Mouse (Mus musculus) heart, embryonic 16.5 days (tissue): ENCODE results near the gene Hoxc11. TPM values are rescaled to one million over a fixed set of nuclear protein-coding genes. Genes with fewer than 3 reads are reported as not detected.
A peak's percentile ranks its signal among the peaks of the same experiment; 100 is the strongest.

ENCODE experiments used
- ATAC-seq: fragments of 200-750 bp; cut with Nextera tagmentation; replicated peaks from 2 replicates; pipeline ENCODE4 v1.8.0; 2017; ENCODE audit warnings: moderate number of reproducible peaks; ENCODE audit not compliant: insufficient read depth, low FRiP score; ENCODE audit errors: extremely low read depth
- H3K27ac ChIP-seq: fragments of 300-500 bp; sonication (generic); 2 replicates; pipeline ENCODE4 v1.5.1; 2014; ENCODE audit warnings: mild to moderate bottlenecking, low read length, control low read depth, moderate library complexity
- H3K27me3 ChIP-seq: fragments of 300-500 bp; sonication (generic); 2 replicates; pipeline ENCODE4 v1.6.1; 2014; ENCODE audit warnings: low read length, mixed read lengths; ENCODE audit not compliant: control insufficient read depth, insufficient read depth
- H3K36me3 ChIP-seq: fragments of 300-500 bp; sonication (generic); 2 replicates; pipeline ENCODE4 v1.6.1; 2014; ENCODE audit not compliant: control insufficient read depth, insufficient read depth
- H3K4me1 ChIP-seq: fragments of 300-500 bp; sonication (generic); 2 replicates; pipeline ENCODE4 v1.6.1; 2014; ENCODE audit warnings: low read length, mixed read lengths; ENCODE audit not compliant: control insufficient read depth, insufficient read depth
- H3K4me2 ChIP-seq: fragments of 300-500 bp; sonication (generic); 2 replicates; pipeline ENCODE4 v1.6.1; 2014; ENCODE audit warnings: low read depth, mild to moderate bottlenecking, control low read depth, low read length
- H3K4me3 ChIP-seq: fragments of 300-500 bp; sonication (generic); 2 replicates; pipeline ENCODE4 v1.5.1; 2014; ENCODE audit warnings: mild to moderate bottlenecking, control low read depth, low read length
- H3K9ac ChIP-seq: fragments of 300-500 bp; sonication (generic); 2 replicates; pipeline ENCODE4 v1.6.1; 2014; ENCODE audit warnings: low read length, control low read depth
- H3K9me3 ChIP-seq: fragments of 300-500 bp; sonication (generic); replicated peaks from 2 replicates; pipeline ENCODE4 v1.6.1; 2016; ENCODE audit warnings: low read length; ENCODE audit not compliant: control insufficient read depth
- WGBS: fragments of 180-500 bp; shearing (Covaris S2); extraction: QIAGEN DNeasy Blood & Tissue Kit; methylation state at CpG from one replicate; pipeline ENCODE4 v1.1.7; 2014; 5-methylcytosine and 5-hydroxymethylcytosine counted together
- polyA plus RNA-seq: library from polyadenylated mRNA; unstranded; fragments of >200 nt; fragmentation: Nextera tagmentation; extraction: Ambion mirVana; gene quantifications from 2 replicates; pipeline ENCODE4 v1.2.1, GENCODE M21; 2015

Hoxc11 gene
- polyA plus RNA-seq, 1 experiment from 2014 or later: not detected

GRCm38 (mm10) chr15:102987124-102987833 is 33.1 kb downstream of the Hoxc11 start:
- Histone ChIP-seq H3K36me3 (no peaks in the 10 kb centered on the region), H3K27me3 (peaks cover 89% of the 10 kb centered on the region), H3K9ac (no peak overlapping the region), H3K4me1 (no peaks in the 10 kb centered on the region), H3K4me3 (no peak overlapping the region), H3K9me3 (no peaks in the 10 kb centered on the region), H3K4me2 (no peak overlapping the region), H3K27ac (no peak overlapping the region)
- WGBS: 2% methylated on average over 21 of the region's 21 CpGs
- ATAC-seq: peak; percentile 41; the same call in 1 of the 2 replicates

- Histone ChIP-seq H3K36me3 (no peaks in the 10 kb centered on the region), H3K9me3 (no peaks in the 10 kb centered on the region), H3K27me3 (peaks cover 90% of the 10 kb centered on the region), H3K4me2 (no peak overlapping the region), H3K9ac (no peak overlapping the region), H3K27ac (no peak overlapping the region), H3K4me1 (no peaks in the 10 kb centered on the region), H3K4me3 (no peak overlapping the region)
- ATAC-seq: no peak
- 21% methylated on average over 5 of the region's 5 CpGs for WGBS
Measured at GRCm38 (mm10) chr15:102988078-102988477, 33.9 kb downstream of the Hoxc11 start.

GRCm38 (mm10) chr15:102990461-102991397 is 36.5 kb downstream of the Hoxc11 start, which contains the start of gene Hoxc8:
TSS of gene Hoxc8 (plus strand) at chr15:102990607.
- ATAC-seq: no peak
- Histone ChIP-seq H3K4me1 (no peaks in the 10 kb centered on the region), H3K4me3 (peak within 1 kb of the TSS; percentile 17; the same call in 1 of the 2 replicates), H3K4me2 (peak within 1 kb of the TSS; percentile 10; the same call in 1 of the 2 replicates), H3K9ac (no peak within 1 kb of the TSS), H3K9me3 (no peaks in the 10 kb centered on the region), H3K36me3 (no peaks in the 10 kb centered on the region), H3K27me3 (peaks cover 93% of the 10 kb centered on the region), H3K27ac (no peak within 1 kb of the TSS)
- WGBS: 2% methylated on average over 69 of the region's 69 CpGs

DNA sequence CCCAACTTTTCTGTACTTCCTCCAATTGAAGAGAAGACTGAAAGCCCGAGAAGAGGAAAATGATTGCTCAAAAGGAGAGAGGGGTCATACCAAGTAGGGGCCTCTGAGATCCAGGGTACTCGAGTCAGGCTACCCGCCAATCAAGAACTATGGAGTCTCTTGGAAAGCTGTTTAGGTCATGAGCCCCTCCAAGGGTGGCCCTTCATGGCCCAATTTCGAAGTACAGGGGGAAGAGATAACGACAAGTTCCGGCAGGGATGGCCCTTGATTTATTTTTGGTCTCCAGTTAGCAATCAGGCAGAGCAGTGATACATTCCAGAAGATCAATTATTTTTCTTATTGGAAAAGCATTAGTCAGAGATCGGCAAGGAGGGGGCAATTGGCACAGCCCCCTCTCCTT is 37.6 kb downstream of the Hoxc11 start:
- 2% methylated on average over 7 of the region's 7 CpGs for WGBS
- Histone ChIP-seq H3K4me3 (no peak overlapping the region), H3K9ac (no peak overlapping the region), H3K27ac (no peak overlapping the region), H3K4me1 (no peaks in the 10 kb centered on the region), H3K4me2 (no peak overlapping the region), H3K9me3 (no peaks in the 10 kb centered on the region), H3K36me3 (no peaks in the 10 kb centered on the region), H3K27me3 (peaks cover 92% of the 10 kb centered on the region)
- no peak for ATAC-seq

- no peak overlapping the region for H3K4me2 ChIP-seq
- H3K27ac ChIP-seq: no peak overlapping the region
- H3K4me3 ChIP-seq: no peak overlapping the region
- no peak overlapping the region for H3K9ac ChIP-seq
- no peak for ATAC-seq
- H3K27me3 ChIP-seq: peaks cover 90% of the 10 kb centered on the region
- WGBS: 1% methylated on average over 11 of the region's 11 CpGs
- no peaks in the 10 kb centered on the region for H3K9me3 ChIP-seq
- H3K4me1 ChIP-seq: no peaks in the 10 kb centered on the region
- no peaks in the 10 kb centered on the region for H3K36me3 ChIP-seq
Measured at GRCm38 (mm10) chr15:102992206-102992605, 38.0 kb downstream of the Hoxc11 start.

- peaks cover 91% of the 10 kb centered on the region for H3K27me3 ChIP-seq
- no peak overlapping the region for H3K4me2 ChIP-seq
- H3K27ac ChIP-seq: no peak overlapping the region
- no peaks in the 10 kb centered on the region for H3K9me3 ChIP-seq
- no peaks in the 10 kb centered on the region for H3K36me3 ChIP-seq
- 1% methylated on average over 3 of the region's 3 CpGs for WGBS
- no peak overlapping the region for H3K4me3 ChIP-seq
- no peak overlapping the region for H3K9ac ChIP-seq
- H3K4me1 ChIP-seq: no peaks in the 10 kb centered on the region
- ATAC-seq: no peak
Measured at GRCm38 (mm10) chr15:102992863-102993262, 38.6 kb downstream of the Hoxc11 start.

DNA sequence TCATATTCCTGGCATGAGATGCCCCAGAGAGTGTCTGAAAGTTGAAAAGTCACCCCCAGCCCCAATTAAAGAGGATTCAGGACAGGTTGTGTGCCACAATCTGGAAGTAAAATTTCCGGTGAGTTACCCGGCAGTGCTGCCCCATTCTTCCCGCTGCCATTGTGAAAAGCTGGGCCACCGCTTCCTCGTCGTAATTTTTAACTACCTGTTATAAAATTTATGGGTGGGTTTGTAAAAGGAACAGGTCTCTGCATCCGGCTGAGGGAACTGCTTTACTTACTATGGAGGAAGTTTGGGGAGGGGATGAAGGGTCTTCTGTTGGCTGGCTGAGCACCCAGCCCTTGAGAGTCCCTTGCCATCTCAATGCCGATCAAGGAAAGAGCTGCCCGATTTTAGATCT is 42.3 kb downstream of the Hoxc11 start:
- ATAC-seq: no peak
- Histone ChIP-seq H3K27me3 (peaks cover 95% of the 10 kb centered on the region), H3K36me3 (no peaks in the 10 kb centered on the region), H3K9me3 (no peaks in the 10 kb centered on the region), H3K4me1 (peaks cover 9% of the 10 kb centered on the region; the same call in 1 of the 2 replicates), H3K27ac (no peak overlapping the region), H3K4me3 (no peak overlapping the region), H3K9ac (no peak overlapping the region), H3K4me2 (no peak overlapping the region)
- 2% methylated on average over 9 of the region's 9 CpGs for WGBS

- H3K4me2 ChIP-seq: no peak overlapping the region
- H3K27ac ChIP-seq: no peak overlapping the region
Measured at GRCm38 (mm10) chr15:102997431-102997830, 43.2 kb downstream of the Hoxc11 start.

GRCm38 (mm10) chr15:102997939-102998355 is 43.7 kb downstream of the Hoxc11 start, which contains the start of gene Hoxc6:
TSS of gene Hoxc6 (plus strand) at chr15:102998257.
- 3% methylated on average over 19 of the region's 19 CpGs for WGBS
- peak within 1 kb of the TSS; percentile 68; the same call in 1 of the 2 replicates for H3K9ac ChIP-seq

More at GRCm38 (mm10) chr15:102997431-102997830, 43.2 kb downstream of the Hoxc11 start:
- no peak for ATAC-seq
- H3K4me1 ChIP-seq: peaks cover 10% of the 10 kb centered on the region; the same call in 1 of the 2 replicates
- H3K4me3 ChIP-seq: no peak overlapping the region
- H3K27me3 ChIP-seq: peaks cover 93% of the 10 kb centered on the region
- WGBS: 1% methylated on average over 3 of the region's 3 CpGs
- H3K36me3 ChIP-seq: no peaks in the 10 kb centered on the region
- H3K9me3 ChIP-seq: no peaks in the 10 kb centered on the region
- no peak overlapping the region for H3K9ac ChIP-seq

More at GRCm38 (mm10) chr15:102997939-102998355, 43.7 kb downstream of the Hoxc11 start, which contains the start of gene Hoxc6:
- Histone ChIP-seq H3K4me3 (peak within 1 kb of the TSS; percentile 59), H3K4me2 (peak within 1 kb of the TSS; percentile 76), H3K27ac (no peak within 1 kb of the TSS), H3K27me3 (peaks cover 93% of the 10 kb centered on the region), H3K4me1 (peaks cover 10% of the 10 kb centered on the region; the same call in 1 of the 2 replicates), H3K9me3 (no peaks in the 10 kb centered on the region), H3K36me3 (no peaks in the 10 kb centered on the region)
- no peak for ATAC-seq
